Mouse (Mus musculus): Measurements from ENCODE around the gene Phf1. TPM values are rescaled to one million over a fixed set of nuclear protein-coding genes. Genes with fewer than 3 reads are reported as not detected.
"Not testable (repeated sequence)": the region's sequence is repeated elsewhere in the genome, so short reads cannot be mapped to it uniquely, and the experiment has no call there.

The Phf1 gene
- 10 to 100 TPM; 37.0 to 40.3 (median 37.5) TPM for total RNA-seq (2022)

- DNase-seq (ENCODE audit: low spot score in 2 of 2): peak; percentile 90 to 95
Measured at GRCm38 (mm10) chr17:26932839-26933398, at the start of gene Phf1. Phf1 (plus strand) TSS chr17:26933052.

- no peak for DNase-seq (ENCODE audit: low spot score in 2 of 2)
Measured at GRCm38 (mm10) chr17:26883585-26883984, 49.3 kb upstream of the Phf1 start.

- DNase-seq (ENCODE audit: low spot score in 2 of 2): peak; percentile 32 to 55
Measured at GRCm38 (mm10) chr17:26884995-26885926, 47.6 kb upstream of the Phf1 start.

DNA sequence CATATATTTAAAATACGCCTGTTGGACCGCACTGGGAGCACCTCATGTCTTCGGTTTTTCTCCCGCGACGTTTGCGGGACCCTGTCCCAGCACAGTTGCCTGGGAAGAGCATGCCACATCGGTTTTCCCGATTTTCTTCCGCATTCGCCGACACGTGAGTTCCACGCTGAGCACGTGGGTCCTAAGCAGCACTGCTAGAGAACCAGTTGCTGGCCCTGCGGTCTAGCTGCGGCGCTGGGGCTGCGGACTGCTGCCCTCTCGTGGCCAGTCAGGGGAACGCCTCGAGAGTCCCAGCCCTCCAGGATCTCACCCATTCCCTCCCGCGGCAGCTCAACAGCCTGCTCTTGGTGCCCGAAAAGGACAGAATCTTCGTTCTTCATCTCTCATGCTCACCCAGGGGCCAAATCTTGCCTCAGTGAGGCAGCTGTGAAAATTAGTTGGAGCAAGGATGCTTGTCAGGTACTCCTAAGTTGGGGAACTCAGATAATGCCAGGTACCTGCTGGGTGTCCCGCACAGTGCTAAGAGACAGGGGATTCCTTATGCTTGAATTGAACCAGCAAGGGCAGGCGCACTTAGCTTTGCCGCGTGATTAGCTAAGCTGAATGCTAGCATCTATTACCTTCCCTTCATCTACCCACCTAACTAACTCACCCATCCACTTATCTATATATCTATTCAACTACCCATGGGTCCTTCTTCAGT lies 46.7 kb upstream of the Phf1 start:
- peak; percentile 73 to 85 for DNase-seq (ENCODE audit: low spot score in 2 of 2)

DNA sequence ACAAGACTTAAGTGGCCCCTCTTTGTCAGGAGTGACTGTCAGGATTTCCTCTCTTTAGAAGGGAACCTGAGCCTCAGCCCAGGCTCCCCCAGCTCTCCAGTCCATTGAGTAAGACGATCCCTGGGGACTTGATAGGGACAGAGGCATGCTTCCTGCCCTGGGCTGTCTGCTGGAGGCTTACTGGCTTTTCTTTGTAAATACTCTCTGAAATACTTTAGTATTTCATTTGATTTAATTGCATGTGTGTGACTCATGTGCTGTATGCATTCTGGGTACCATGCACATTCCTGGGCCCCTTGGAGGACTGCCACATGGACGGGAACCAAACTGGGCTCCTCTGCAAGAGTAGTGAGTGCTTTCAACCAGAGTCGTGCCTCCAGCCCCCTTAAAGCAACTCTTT lies 44.9 kb upstream of the Phf1 start:
- DNase-seq (ENCODE audit: low spot score in 2 of 2): no peak

DNA sequence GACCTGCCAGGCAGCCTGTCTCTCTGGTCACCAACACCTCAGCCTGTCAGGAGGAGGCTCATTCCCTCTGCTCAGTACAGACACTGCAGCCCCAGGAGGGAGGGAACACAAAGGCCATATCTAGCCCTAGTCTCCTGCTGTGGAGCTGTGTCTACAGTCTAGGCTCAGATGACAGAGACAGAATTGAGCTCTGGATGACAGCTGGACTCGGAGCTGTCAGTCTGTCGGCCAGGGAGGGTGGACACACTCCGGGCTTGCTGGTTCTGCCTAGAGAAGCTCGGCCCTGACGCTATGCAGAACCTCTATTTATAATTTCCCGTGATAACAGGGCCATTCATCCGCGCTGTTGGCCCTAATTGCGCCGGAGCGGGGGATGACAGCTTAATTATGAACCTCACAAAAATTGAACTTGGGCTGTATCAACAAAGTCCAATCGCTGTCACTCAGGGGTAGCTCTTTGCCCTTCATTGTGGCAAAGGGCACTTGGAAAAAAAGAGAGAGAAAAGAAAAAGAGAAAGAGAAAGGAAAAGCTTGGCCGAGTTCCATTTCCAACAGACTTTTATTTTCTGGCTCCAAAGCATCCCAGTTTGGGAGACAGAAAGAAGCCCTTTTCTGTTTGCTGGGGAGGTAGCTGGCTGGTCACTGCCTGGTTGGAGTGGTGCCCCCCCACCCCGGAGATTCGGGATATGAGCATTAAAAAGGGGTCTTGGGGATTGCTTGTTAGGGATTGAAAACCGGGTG lies 40.0 kb upstream of the Phf1 start:
- DNase-seq (ENCODE audit: low spot score in 2 of 2): peak; percentile 31 to 49

- no peak for DNase-seq (ENCODE audit: low spot score in 2 of 2)
Measured at GRCm38 (mm10) chr17:26893492-26893891, 39.4 kb upstream of the Phf1 start.

DNA sequence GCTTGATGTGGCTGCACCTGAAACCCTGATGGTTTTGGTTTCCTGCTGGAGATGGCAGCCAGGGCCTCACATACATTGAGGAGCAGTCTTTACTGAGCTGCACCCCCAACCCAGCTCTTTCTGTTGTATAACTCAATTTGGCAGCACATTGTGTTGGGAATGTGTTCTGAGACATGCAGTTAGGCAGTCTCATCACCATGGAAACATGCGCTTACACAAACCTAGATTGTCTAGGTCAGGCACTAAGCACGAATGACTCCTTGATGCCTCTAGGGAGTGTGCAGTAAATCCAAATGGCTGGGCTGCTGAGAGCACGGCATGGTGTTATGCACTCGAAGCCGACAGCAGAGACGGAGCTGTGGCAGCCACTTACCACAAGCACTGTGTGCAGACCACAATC lies 38.5 kb upstream of the Phf1 start:
- peak; percentile 50 to 55 for DNase-seq (ENCODE audit: low spot score in 2 of 2)

DNA sequence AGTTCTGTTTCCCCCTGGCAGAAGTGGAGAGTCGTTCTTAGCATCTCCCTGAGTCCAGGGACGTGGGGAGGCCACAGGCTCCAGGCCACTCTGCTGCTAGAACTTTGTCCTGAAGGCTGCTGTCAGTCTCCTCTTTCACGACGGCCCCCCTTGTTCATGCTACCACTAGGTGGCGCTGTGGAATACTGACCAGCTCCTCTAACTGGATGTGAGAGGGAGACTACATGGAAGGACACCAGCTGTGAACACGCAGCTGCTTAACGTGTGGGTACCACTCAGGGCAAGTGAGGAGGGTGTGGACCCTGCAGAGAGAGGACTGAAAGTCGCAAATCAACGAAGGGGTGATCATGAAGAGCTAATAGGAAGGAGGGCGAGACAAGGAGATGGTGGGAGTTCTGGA lies 37.3 kb upstream of the Phf1 start:
- peak in 1 of 2 experiments; percentile 58 for DNase-seq (ENCODE audit: low spot score in 2 of 2)

DNA sequence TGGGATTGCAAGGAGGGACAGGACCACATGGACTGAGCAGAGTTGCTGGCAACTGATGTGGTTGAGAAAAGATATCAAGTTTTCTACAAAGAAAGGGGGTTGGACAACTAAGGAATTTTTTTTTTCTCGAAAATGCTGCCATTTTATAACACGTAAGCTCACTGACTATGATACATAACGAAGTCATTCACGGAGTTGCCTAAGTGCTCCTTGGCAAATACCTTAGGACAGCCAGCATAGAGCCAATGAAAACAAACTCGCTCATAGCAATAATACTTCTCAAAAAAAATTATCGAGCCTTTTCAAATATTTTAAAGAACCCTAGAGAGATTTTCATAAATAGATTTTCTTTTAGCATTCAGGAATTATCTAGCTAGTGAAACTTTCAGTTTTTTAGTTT lies 31.9 kb upstream of the Phf1 start:
- DNase-seq (ENCODE audit: low spot score in 2 of 2): no peak

DNA sequence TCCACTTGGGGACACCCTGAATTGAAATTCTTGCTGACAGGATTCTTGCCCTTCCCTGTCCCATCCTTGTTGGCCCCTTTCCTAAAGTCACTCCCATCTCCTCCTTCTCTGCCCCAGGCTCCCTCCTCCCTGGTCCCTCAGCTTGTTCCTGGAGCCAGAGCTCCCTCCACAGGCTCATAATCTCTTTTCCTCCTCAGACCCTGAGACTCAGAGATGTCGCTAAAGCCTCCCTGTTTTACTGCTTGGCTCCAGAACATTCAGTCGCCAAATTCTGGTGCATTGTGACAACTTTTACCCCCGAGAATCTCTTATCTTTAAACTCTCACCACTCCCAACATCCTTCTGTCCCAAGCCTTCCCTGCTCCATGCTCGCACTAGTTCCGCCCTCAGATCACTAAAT lies 28.5 kb upstream of the Phf1 start:
- no peak for DNase-seq (ENCODE audit: low spot score in 2 of 2)

GRCm38 (mm10) chr17:26907506-26907905 lies 25.3 kb upstream of the Phf1 start:
- not testable (repeated sequence) for DNase-seq (ENCODE audit: low spot score in 2 of 2)

GRCm38 (mm10) chr17:26915248-26915647 lies 17.6 kb upstream of the Phf1 start:
- no peak for DNase-seq (ENCODE audit: low spot score in 2 of 2)

- peak; percentile 99 to 100 for DNase-seq (ENCODE audit: low spot score in 2 of 2)
Measured at GRCm38 (mm10) chr17:26916711-26917482, 16.0 kb upstream of the Phf1 start, which contains the start of gene Kifc5b. Kifc5b (plus strand) TSS chr17:26917091.

GRCm38 (mm10) chr17:26917560-26917959 lies 15.3 kb upstream of the Phf1 start:
- not testable (repeated sequence) for DNase-seq (ENCODE audit: low spot score in 2 of 2)

DNA sequence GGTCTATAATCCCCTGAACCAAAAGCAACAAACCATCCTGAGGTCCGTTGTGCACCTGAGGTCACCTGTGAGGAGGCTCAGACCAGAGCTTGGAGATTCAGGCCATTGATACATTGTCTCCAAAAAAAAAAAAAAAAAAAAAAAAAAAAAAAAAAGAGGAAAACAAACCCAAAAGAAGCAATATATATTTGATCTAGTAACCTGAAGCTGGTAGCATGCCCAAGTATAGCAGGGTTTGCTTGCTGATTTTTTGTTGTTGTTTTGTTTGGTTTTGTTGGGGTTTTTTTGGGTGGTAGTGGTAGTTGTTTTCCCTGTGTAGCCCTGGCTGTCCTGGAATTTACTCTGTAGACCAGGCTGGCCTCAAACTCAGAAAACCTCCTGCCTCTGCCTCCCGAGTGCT lies 14.5 kb upstream of the Phf1 start:
- DNase-seq (ENCODE audit: low spot score in 2 of 2): no peak

GRCm38 (mm10) chr17:26919516-26919915 lies 13.3 kb upstream of the Phf1 start:
- not testable (repeated sequence) for DNase-seq (ENCODE audit: low spot score in 2 of 2)

DNA sequence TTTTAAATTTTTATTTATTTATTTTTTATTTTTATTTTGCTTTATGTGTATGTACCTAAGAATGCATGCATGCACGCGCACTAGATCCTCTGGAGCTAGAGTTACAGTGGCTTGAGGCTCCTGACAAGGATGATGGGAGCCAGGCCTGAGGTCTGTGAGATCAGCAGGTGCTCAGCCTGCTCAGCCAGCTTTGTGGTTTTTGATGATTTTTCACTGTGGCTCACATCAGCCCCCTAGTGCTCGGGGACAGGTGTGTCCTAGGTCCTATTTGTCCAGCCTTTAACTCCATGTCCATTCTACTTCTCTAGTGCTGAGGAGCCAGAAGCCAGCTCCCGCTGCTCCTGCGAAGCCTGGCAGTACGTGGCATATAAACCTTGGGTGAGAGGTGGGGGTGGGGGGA lies 10.5 kb upstream of the Phf1 start:
- DNase-seq (ENCODE audit: low spot score in 2 of 2): not testable (repeated sequence)

DNA sequence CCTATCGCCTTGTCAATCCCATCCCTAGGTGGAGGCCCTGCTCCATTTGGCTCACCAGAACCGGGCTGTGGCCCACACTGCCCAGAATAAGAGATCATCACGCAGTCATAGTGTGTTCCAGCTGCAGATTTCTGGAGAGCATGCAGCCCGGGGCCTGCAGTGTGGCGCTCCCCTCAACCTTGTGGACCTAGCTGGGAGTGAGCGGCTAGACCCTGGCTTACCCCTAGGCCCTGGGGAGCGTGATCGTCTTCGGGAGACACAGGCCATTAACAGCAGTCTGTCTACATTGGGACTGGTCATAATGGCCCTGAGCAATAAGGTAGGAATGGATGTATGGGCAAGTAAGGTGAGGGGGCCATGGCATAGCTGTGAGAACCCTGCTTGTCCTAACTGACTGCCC lies 7.4 kb upstream of the Phf1 start:
- DNase-seq (ENCODE audit: low spot score in 2 of 2): not testable (repeated sequence)

DNA sequence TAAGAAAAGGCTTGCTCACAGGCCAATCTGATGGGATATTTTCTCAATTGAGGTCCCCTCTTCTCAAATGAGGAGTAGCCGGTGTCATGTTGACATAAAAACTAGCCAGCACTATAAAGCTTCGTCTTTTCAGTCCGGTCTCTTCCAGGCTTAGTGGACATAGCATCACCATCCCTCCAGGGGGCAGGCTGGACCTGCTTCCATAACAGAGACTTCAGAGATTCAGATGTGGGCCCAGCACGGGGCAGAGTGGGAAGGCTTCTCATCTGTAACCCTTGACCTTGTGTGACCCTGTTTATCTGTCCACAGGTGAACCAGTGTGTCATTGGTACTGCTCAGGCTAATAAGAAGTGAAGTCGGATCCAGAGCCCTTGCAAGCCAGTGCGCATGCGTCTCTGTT lies 1.1 kb upstream of the Phf1 start:
- DNase-seq (ENCODE audit: low spot score in 2 of 2): not testable (repeated sequence)

DNA sequence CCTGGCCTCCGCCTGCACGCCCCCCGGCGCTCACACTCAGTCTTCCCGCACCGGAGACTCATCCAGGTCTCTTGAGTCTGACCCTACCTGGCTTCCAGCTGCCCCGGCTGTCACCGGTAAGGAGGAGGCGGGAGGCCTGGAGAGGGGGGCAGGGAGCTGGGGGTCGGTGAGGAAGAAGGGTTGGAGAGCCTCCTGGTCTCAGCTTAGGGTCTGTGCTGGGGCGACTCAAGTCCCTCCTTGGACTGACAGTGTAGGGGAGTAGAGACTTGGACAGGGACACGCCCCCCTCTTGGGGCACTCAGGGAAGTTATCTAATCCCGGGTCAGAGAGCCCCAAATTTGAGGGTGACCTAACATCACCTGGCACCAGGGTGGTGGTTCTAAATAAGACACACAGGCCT lies 567 bp downstream of the Phf1 start:
- DNase-seq (ENCODE audit: low spot score in 2 of 2): no peak
